Mouse (Mus musculus): Measurements from ENCODE around the gene Hira. TPM values are rescaled to one million over a fixed set of nuclear protein-coding genes. Genes with fewer than 3 reads are reported as not detected.

Hira gene
- polyA plus RNA-seq (2012; rRNA removed), result 78.1 and 100 TPM in 2 replicates

DNA sequence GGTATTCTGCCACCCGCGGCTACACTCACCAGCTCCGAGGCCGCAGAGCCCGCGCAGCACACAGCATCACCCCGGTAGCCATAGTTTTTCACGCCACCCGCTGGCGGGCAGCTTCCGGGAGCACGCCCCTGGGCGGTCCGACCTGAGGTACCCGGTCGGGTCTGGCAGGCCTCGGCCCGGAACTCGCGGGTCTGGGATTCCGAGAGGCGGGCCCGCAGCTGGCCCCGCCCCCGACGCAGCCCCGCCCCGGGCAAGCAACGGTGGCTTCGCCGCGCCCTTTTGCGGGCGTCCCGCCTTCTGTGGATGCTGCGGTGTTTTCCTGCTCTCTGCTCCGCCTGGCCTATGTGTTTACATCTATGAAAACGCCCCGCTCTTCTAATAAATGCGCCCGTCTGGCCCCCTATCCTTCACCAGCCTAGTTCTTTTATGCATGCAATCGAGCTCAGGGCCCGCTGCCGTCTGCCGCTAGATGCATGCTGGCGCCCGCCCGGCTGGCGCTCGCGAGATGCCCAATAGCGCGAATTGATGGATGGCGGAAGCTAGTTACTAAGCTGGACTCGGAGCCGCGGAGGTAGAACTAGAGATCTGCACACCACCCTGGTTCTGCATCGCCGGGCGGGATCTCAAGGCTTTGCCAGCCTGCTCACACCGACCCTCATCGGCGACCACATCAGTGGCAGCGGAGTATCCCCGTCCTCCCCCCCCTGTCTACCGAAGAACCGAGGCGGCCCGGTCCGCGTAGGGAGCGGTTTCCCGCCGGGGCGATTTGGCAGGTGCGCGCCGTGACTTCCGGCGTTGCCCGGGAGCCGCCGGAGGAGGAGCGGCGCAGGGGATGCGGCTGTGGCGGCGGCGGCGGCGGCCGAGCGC lies at the start of gene Hira, which contains the start of gene Mrpl40:
Gene Hira, plus strand, starts transcription at position 596 of the 867 bp plus-strand sequence.
Gene Mrpl40, minus strand, starts transcription at position 421 of the 867 bp plus-strand sequence.

DNA sequence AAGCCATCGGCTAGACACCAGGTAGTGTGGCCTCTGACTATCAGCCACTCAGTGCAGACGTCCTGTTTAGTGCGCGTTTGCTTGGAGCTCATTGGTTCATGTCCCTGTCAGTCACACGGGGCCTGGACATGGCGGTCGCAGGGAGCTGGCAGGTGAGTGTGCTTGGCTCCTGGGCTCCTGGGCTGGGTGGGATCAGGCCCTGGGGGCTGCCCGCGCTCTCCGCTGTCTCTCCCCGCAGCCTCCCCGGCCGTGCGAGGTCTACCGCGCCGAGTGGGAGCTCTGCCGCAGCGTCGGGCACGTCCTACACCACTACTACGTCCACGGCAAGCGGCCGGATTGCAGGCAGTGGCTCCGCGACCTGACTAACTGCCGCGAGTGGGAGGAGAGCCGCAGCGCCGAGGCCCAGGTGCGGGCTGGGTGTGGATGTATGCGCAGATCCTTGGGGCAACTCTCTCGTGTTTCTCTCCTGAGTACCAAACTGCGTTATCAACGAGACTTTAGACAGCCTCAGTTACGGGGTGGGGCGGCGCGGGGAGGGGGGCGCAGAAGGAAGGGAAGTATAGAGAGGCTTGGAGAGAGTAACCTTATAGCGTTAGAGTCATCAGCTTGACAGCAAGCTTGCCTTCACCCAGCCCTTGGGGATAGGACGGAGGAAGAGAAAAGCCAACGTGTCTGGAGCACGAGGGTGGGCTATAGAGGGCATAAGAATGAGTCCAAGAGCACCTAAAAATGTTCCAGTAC lies 40.2 kb upstream of the Hira start, which contains the start of the genes 2510002D24Rik and Gm28539:
Gene 2510002D24Rik, plus strand, starts transcription at position 111 of the 741 bp plus-strand sequence.
Gene Gm28539, plus strand, starts transcription at position 117 of the 741 bp plus-strand sequence.

Other genes starting within 250 kb of the Hira start
- 47.0 and 49.5 TPM in 2 replicates for gene Sept5, start 247.1 kb upstream of the Hira start, polyA plus RNA-seq (2012; rRNA removed)
- 163 and 176 TPM in 2 replicates for gene Cldn5, start 100.2 kb upstream of the Hira start, polyA plus RNA-seq (2012; rRNA removed)
- gene Ufd1, start 65.3 kb upstream of the Hira start, polyA plus RNA-seq (2012; rRNA removed), result 18.9 and 25.8 TPM in 2 replicates
- 10.8 and 17.1 TPM in 2 replicates for gene Cdc45, start 65.0 kb upstream of the Hira start, polyA plus RNA-seq (2012; rRNA removed)
- 64.9 and 69.6 TPM in 2 replicates for gene 2510002D24Rik, start 40.5 kb upstream of the Hira start, polyA plus RNA-seq (2012; rRNA removed)
- 0.44 and 2.4 TPM in 2 replicates for gene Gm28539, start 40.5 kb upstream of the Hira start, polyA plus RNA-seq (2012; rRNA removed)
- 12.0 and 12.1 TPM in 2 replicates for gene Mrpl40, start 175 bp upstream of the Hira start, polyA plus RNA-seq (2012; rRNA removed)